Mouse (Mus musculus): ENCODE results near the gene Pla2g6. TPM values are rescaled to one million over a fixed set of nuclear protein-coding genes. Genes with fewer than 3 reads are reported as not detected.

Gene Pla2g6
- total and polyA plus RNA-seq, 3 experiments = 9.3 to 20.9 (median 14.8) TPM

DNA sequence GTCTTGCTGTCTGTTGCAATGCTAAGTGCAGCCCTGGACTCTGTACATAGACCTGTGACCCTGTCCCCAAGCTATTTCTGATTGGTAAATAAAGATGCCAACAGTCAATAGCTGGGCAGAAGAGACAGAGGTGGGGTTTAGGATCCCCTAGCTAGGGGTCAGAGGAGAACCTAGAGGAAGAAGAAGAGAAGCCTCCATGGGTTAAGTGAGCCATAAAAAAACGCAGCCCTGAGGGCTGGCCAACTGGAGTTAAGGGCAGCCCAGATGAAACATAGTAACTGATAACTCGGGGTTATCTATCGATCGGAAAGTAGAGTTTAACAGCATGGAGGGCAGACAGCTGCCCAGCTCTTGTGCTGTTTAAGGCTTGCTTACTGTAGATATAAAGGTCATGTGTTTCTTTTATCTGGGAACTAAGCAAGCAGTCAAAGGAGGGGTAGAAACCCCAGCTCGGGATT, 6.4 kb downstream of the Pla2g6 start:
- H3K79me2 ChIP-seq (replicated peaks; ENCODE audit: control insufficient read depth, extremely low read depth, insufficient read depth, poor library complexity, severe bottlenecking) = peaks cover 23% of the 10 kb centered on the region
- H3K36me3 ChIP-seq (replicated peaks in 1 of 2; ENCODE audit: control insufficient read depth in 1 of 2, insufficient read depth in 1 of 2, low read length in 1 of 2) = peaks cover 25 to 36% of the 10 kb centered on the region in 2 experiments
- H3K4me1 ChIP-seq (ENCODE audit: control insufficient read depth in 1 of 2, insufficient read depth in 2 of 2) = peaks cover 25 to 69% of the 10 kb centered on the region in 2 experiments
- H3K9ac ChIP-seq (ENCODE audit: insufficient read depth, low read depth) = peak overlapping the region; percentile 18
- dilution Hi-C loops (cut with MboI; ENCODE audit: extremely low pct_ligation_motif_present, extremely low pct_unique_long_range_greater_than_20kb, low sequenced_read_pairs) (no loop called here), in situ Hi-C loops (cut with MboI; ENCODE audit: low pct_ligation_motif_present, low pct_unique_long_range_greater_than_20kb, low sequenced_read_pairs) (loop anchor here (5.0 kb wide), 1 partner anchor 34 kb away; the partner anchor contains the start of gene Baiap2l2)
- no peak for TF ChIP-seq HCFC1 (IDR thresholded peaks at IDR 0.05; ENCODE audit: low read depth, low read length)
- no peak for TF ChIP-seq ETS1 (conservative IDR thresholded peaks at IDR 0.05; ENCODE audit: low read depth, low read length)
- TF ChIP-seq EP300 (IDR thresholded peaks at IDR 0.05; ENCODE audit: low read length) = no peak
- no peak for TF ChIP-seq SMC3 (IDR thresholded peaks at IDR 0.05; ENCODE audit: low read depth, low read length)
- no peak for TF ChIP-seq NRF1 (IDR thresholded peaks at IDR 0.05; ENCODE audit: low read depth, low read length)
- no peak for TF ChIP-seq POLR2AphosphoS2 (IDR thresholded peaks at IDR 0.05; ENCODE audit: low read depth, low read length)
- TF ChIP-seq E2F4 (IDR thresholded peaks at IDR 0.05; ENCODE audit: insufficient replicate concordance, low read depth, low read length) = no peak
- H3K4me3 ChIP-seq (replicated peaks in 1 of 3; ENCODE audit: low read depth in 2 of 3, low read length in 2 of 3, poor library complexity in 1 of 3) = no peak overlapping the region
- H3K27me3 ChIP-seq (replicated peaks) = no peaks in the 10 kb centered on the region
- no peak for DNase-seq (ENCODE audit: extremely low read depth)
- no peaks in the 10 kb centered on the region for H3K9me3 ChIP-seq (replicated peaks; ENCODE audit: low read length)
- H3K4me2 ChIP-seq (ENCODE audit: insufficient read depth, low read depth, poor library complexity, severe bottlenecking) = peak overlapping the region; percentile 77
- peak overlapping the region; percentile 97 for H3K27ac ChIP-seq (ENCODE audit: insufficient read depth, low read depth)

DNA sequence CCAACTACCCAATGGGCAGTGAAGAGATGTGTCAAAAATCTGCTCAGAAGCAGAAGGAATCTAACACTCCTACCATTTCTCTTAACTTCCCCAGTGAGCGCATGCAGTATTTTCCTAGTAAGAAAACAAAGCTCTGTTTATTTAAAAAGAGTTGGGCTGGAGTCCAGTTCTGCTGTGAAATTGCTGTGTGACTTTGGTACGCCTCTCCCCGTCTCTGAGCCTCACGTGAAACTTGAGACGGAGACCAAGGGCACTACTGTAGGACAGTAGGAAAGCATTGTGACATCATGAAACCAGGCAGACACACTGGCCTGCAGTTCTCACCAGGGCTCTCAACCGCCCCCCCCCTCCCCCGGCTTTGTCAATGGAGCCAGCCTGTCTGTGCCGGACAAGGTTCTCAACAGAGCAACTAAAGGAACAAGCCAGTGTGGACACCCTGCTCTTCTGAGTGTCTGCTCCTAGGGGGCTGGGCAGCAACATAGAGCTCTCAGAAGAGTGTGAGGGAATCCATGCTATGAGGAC, 14.3 kb downstream of the Pla2g6 start:
- dilution Hi-C loops (cut with MboI; ENCODE audit: extremely low pct_ligation_motif_present, extremely low pct_unique_long_range_greater_than_20kb, low sequenced_read_pairs) (no loop called here), in situ Hi-C loops (cut with MboI; ENCODE audit: low pct_ligation_motif_present, low pct_unique_long_range_greater_than_20kb, low sequenced_read_pairs) (no loop called here)
- no peak overlapping the region for H3K9ac ChIP-seq (ENCODE audit: insufficient read depth, low read depth)
- H3K4me1 ChIP-seq (ENCODE audit: control insufficient read depth in 1 of 2, insufficient read depth in 2 of 2) = no peaks in the 10 kb centered on the region; a peak in 1 of 4 replicates
- DNase-seq (ENCODE audit: extremely low read depth) = no peak
- no peaks in the 10 kb centered on the region for H3K9me3 ChIP-seq (replicated peaks; ENCODE audit: low read length)
- TF ChIP-seq JUN (IDR thresholded peaks at IDR 0.05; ENCODE audit: insufficient read depth, low read depth, low read length) = no peak
- TF ChIP-seq POLR2AphosphoS2 (IDR thresholded peaks at IDR 0.05; ENCODE audit: low read depth, low read length) = no peak
- TF ChIP-seq RCOR1 (conservative IDR thresholded peaks at IDR 0.05; ENCODE audit: low read depth, low read length) = no peak
- TF ChIP-seq JUND (conservative IDR thresholded peaks at IDR 0.05; ENCODE audit: low read depth, low read length) = no peak
- no peak overlapping the region for H3K4me3 ChIP-seq (replicated peaks in 1 of 3; ENCODE audit: low read depth in 2 of 3, low read length in 2 of 3, poor library complexity in 1 of 3)
- H3K36me3 ChIP-seq (replicated peaks in 1 of 2; ENCODE audit: control insufficient read depth in 1 of 2, insufficient read depth in 1 of 2, low read length in 1 of 2) = peaks cover 56 to 80% of the 10 kb centered on the region in 2 experiments
- H3K79me2 ChIP-seq (replicated peaks; ENCODE audit: control insufficient read depth, extremely low read depth, insufficient read depth, poor library complexity, severe bottlenecking) = no peaks in the 10 kb centered on the region; the same call in 1 of the 2 replicates
- no peak overlapping the region for H3K4me2 ChIP-seq (ENCODE audit: insufficient read depth, low read depth, poor library complexity, severe bottlenecking)
- H3K27me3 ChIP-seq (replicated peaks) = no peaks in the 10 kb centered on the region
- no peak overlapping the region for H3K27ac ChIP-seq (ENCODE audit: insufficient read depth, low read depth)

DNA sequence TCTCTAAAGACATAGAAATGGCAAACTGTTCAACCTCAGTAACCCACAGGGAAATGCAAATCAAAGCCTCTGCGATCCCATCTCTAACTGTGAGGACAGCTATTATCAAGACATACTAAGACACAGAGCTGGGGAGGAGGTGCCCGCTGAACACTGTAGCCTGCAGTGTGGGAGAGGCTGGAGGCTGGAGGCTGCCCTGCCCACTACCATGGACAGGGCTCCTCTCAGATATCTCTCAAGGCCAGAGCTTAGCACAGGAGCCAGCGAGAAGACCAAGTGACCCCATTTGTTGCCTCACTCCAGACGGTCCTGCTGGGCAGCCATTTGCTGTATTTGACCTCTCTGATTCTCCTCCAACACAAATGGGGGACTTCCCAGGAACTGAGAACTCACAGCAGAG, 20.3 kb downstream of the Pla2g6 start:
- peaks cover 72 to 83% of the 10 kb centered on the region in 2 experiments for H3K36me3 ChIP-seq (replicated peaks in 1 of 2; ENCODE audit: control insufficient read depth in 1 of 2, insufficient read depth in 1 of 2, low read length in 1 of 2)
- H3K9ac ChIP-seq (ENCODE audit: insufficient read depth, low read depth) = no peak overlapping the region
- H3K27me3 ChIP-seq (replicated peaks) = no peaks in the 10 kb centered on the region
- no peaks in the 10 kb centered on the region for H3K9me3 ChIP-seq (replicated peaks; ENCODE audit: low read length)
- dilution Hi-C loops (cut with MboI; ENCODE audit: extremely low pct_ligation_motif_present, extremely low pct_unique_long_range_greater_than_20kb, low sequenced_read_pairs) = no loop called here
- H3K79me2 ChIP-seq (replicated peaks; ENCODE audit: control insufficient read depth, extremely low read depth, insufficient read depth, poor library complexity, severe bottlenecking) = no peaks in the 10 kb centered on the region
- TF ChIP-seq JUN (IDR thresholded peaks at IDR 0.05; ENCODE audit: insufficient read depth, low read depth, low read length) (no peak), PAX5 (IDR thresholded peaks at IDR 0.05; ENCODE audit: low read length) (no peak), POLR2AphosphoS2 (IDR thresholded peaks at IDR 0.05; ENCODE audit: low read depth, low read length) (no peak), ZNF384 (IDR thresholded peaks at IDR 0.05; ENCODE audit: low read depth, low read length) (no peak), SMC3 (IDR thresholded peaks at IDR 0.05; ENCODE audit: low read depth, low read length) (no peak), USF1 (IDR thresholded peaks at IDR 0.05; ENCODE audit: low read depth, low read length) (no peak), TCF12 (IDR thresholded peaks at IDR 0.05; ENCODE audit: low read depth, low read length) (no peak), RAD21 (IDR thresholded peaks at IDR 0.05; ENCODE audit: low read depth, low read length) (no peak), ZMIZ1 (IDR thresholded peaks at IDR 0.05; ENCODE audit: low read depth, low read length) (no peak), MAFK (IDR thresholded peaks at IDR 0.05; ENCODE audit: insufficient replicate concordance, low read length) (no peak), CHD1 (IDR thresholded peaks at IDR 0.05; ENCODE audit: low read depth, low read length) (no peak), BHLHE40 (IDR thresholded peaks at IDR 0.05; ENCODE audit: low read depth, low read length) (no peak), KAT2A (IDR thresholded peaks at IDR 0.05; ENCODE audit: insufficient replicate concordance, low read length) (no peak), ZC3H11A (IDR thresholded peaks at IDR 0.05; ENCODE audit: low read depth, low read length) (no peak)
- in situ Hi-C loops (cut with MboI; ENCODE audit: low pct_ligation_motif_present, low pct_unique_long_range_greater_than_20kb, low sequenced_read_pairs) = no loop called here
- H3K4me2 ChIP-seq (ENCODE audit: insufficient read depth, low read depth, poor library complexity, severe bottlenecking) = no peak overlapping the region
- H3K27ac ChIP-seq (ENCODE audit: insufficient read depth, low read depth) = no peak overlapping the region
- no peak for DNase-seq (ENCODE audit: extremely low read depth)
- peaks cover 0 to 30% of the 10 kb centered on the region in 2 experiments; a peak in 2 of 4 replicates for H3K4me1 ChIP-seq (ENCODE audit: control insufficient read depth in 1 of 2, insufficient read depth in 2 of 2)
- H3K4me3 ChIP-seq (replicated peaks in 1 of 3; ENCODE audit: low read depth in 2 of 3, low read length in 2 of 3, poor library complexity in 1 of 3) = no peak overlapping the region
